Mouse (Mus musculus) frontal cortex, adult 2 months (tissue): ENCODE measurements around the gene Chrna10. TPM values are rescaled to one million over a fixed set of nuclear protein-coding genes. Genes with fewer than 3 reads are reported as not detected.

Experiments
- DNase-seq, 2 experiments: peaks; one replicate each; pipeline ENCODE4 v3.0.0; 2022; ENCODE audit warnings: low spot score in 1 of 2; ENCODE audit errors: extremely low spot score in 1 of 2
- polyA plus RNA-seq: library from polyadenylated mRNA; depleted of rRNA; stranded (reverse); fragments of >200 nt; gene quantifications from 2 replicates; pipeline ENCODE4 v1.2.3, GENCODE M21; 2012; rRNA removed

Gene Chrna10
- polyA plus RNA-seq, 1 experiment = 10.8 TPM

- no peak for DNase-seq
Observed at GRCm38 (mm10) chr7:102084041-102084696, 32.5 kb downstream of the Chrna10 start.

GRCm38 (mm10) chr7:102082816-102083215 lies 33.8 kb downstream of the Chrna10 start, which contains the start of gene Trpc2:
Gene Trpc2 (plus strand): TSS chr7:102083116.
- no peak for DNase-seq

- no peak for DNase-seq
Observed at GRCm38 (mm10) chr7:102081784-102082183, 34.8 kb downstream of the Chrna10 start.

GRCm38 (mm10) chr7:102080311-102080710 lies 36.3 kb downstream of the Chrna10 start:
- no peak for DNase-seq

GRCm38 (mm10) chr7:102078517-102078916 lies 38.1 kb downstream of the Chrna10 start:
- DNase-seq = peak in 1 of 2 experiments; percentile 56

GRCm38 (mm10) chr7:102076714-102077296 lies 39.8 kb downstream of the Chrna10 start:
- DNase-seq = peak in 1 of 2 experiments; percentile 32

- DNase-seq = no peak
Observed at GRCm38 (mm10) chr7:102066363-102066762, 50.3 kb downstream of the Chrna10 start.

GRCm38 (mm10) chr7:102065046-102065891 lies 51.4 kb downstream of the Chrna10 start, which contains the start of the genes Rnf121, Xndc1 and Xntrpc:
Gene Rnf121 (minus strand): TSS chr7:102065469.
Gene Xndc1 (plus strand): TSS chr7:102065511.
Gene Xntrpc (plus strand): TSS chr7:102065713.
- peak; percentile 89 to 93 for DNase-seq

- no peak for DNase-seq
Observed at GRCm38 (mm10) chr7:102064655-102065045, 52.0 kb downstream of the Chrna10 start.

- DNase-seq = no peak
Observed at GRCm38 (mm10) chr7:102063891-102064290, 52.7 kb downstream of the Chrna10 start.

- DNase-seq = no peak
Observed at GRCm38 (mm10) chr7:102062203-102062602, 54.4 kb downstream of the Chrna10 start.

GRCm38 (mm10) chr7:102061353-102061752 lies 55.3 kb downstream of the Chrna10 start:
- no peak for DNase-seq

Other genes starting within 250 kb of the Chrna10 start
- 1.1 and 2.1 TPM in 2 replicates for gene Folr1, start 246.0 kb downstream of the Chrna10 start, polyA plus RNA-seq
- gene Lamtor1, start 210.9 kb downstream of the Chrna10 start, polyA plus RNA-seq = 186 and 205 TPM in 2 replicates
- 0.27 and 0.28 TPM in 2 replicates for gene Tomt, start 210.5 kb downstream of the Chrna10 start, polyA plus RNA-seq
- 12.3 and 12.8 TPM in 2 replicates for gene Lrrc51, start 182.9 kb downstream of the Chrna10 start, polyA plus RNA-seq
- gene Numa1, start 182.7 kb downstream of the Chrna10 start, polyA plus RNA-seq = 65.6 and 68.8 TPM in 2 replicates
- gene Il18bp, start 98.1 kb downstream of the Chrna10 start, polyA plus RNA-seq = 14.1 and 14.4 TPM in 2 replicates
- gene Rnf121, start 51.4 kb downstream of the Chrna10 start, polyA plus RNA-seq = 56.4 and 67.1 TPM in 2 replicates
- 36.2 and 42.7 TPM in 2 replicates for gene Xndc1, start 51.3 kb downstream of the Chrna10 start, polyA plus RNA-seq
- gene Xntrpc, start 51.1 kb downstream of the Chrna10 start, polyA plus RNA-seq = 3.9 and 4.3 TPM in 2 replicates
- 1.8 and 2.0 TPM in 2 replicates for gene Trpc2, start 33.7 kb downstream of the Chrna10 start, polyA plus RNA-seq
- 0.12 and 0.13 TPM in 2 replicates for gene Art1, start 15.1 kb downstream of the Chrna10 start, polyA plus RNA-seq
- 0.34 and 0.50 TPM in 2 replicates for gene Art5, start 7.3 kb downstream of the Chrna10 start, polyA plus RNA-seq
- gene Nup98, start 93.3 kb upstream of the Chrna10 start, polyA plus RNA-seq = 18.8 and 19.7 TPM in 2 replicates
- gene Pgap2, start 93.4 kb upstream of the Chrna10 start, polyA plus RNA-seq = 26.0 and 27.4 TPM in 2 replicates
- gene Rhog, start 139.2 kb upstream of the Chrna10 start, polyA plus RNA-seq = 35.8 and 41.8 TPM in 2 replicates
- 78.3 and 82.5 TPM in 2 replicates for gene Stim1, start 151.0 kb upstream of the Chrna10 start, polyA plus RNA-seq